Mouse (Mus musculus) erythroblast, embryonic 14.5 days (primary cell): ENCODE results near the gene Zscan20. TPM values are rescaled to one million over a fixed set of nuclear protein-coding genes. Genes with fewer than 3 reads are reported as not detected.
"Not testable (repeated sequence)": the region's sequence is repeated elsewhere in the genome, so short reads cannot be mapped to it uniquely, and the experiment has no call there.

Source experiments
- H3K27me3 ChIP-seq: 2 replicates; pipeline ENCODE4 v1.6.1; 2012; ENCODE audit warnings: inconsistent platforms; ENCODE audit not compliant: control insufficient read depth
- H3K36me3 ChIP-seq: 2 replicates; pipeline ENCODE4 v1.6.1; 2012; ENCODE audit warnings: mild to moderate bottlenecking, inconsistent platforms; ENCODE audit not compliant: control insufficient read depth
- H3K4me1 ChIP-seq: 2 replicates; pipeline ENCODE4 v1.6.1; 2012; ENCODE audit warnings: inconsistent platforms; ENCODE audit not compliant: control insufficient read depth
- H3K4me3 ChIP-seq: replicated peaks from 2 replicates; pipeline ENCODE3; 2012; ENCODE audit warnings: moderate library complexity, mild to moderate bottlenecking, inconsistent platforms
- H3K9me3 ChIP-seq: 2 replicates; pipeline ENCODE4 v1.6.1; 2012; ENCODE audit warnings: low read length, inconsistent platforms, mixed read lengths; ENCODE audit not compliant: control insufficient read depth
- GATA1 ChIP-seq: IDR thresholded peaks from 2 replicates; pipeline ENCODE4 v1.6.1; 2012; ENCODE audit warnings: low read length, inconsistent platforms, mixed read lengths
- TAL1 ChIP-seq: IDR thresholded peaks from 3 replicates; pipeline ENCODE4 v1.6.1; 2012; ENCODE audit warnings: low read length, inconsistent platforms, mixed read lengths
- polyA plus RNA-seq: library from polyadenylated mRNA; stranded (reverse); fragments of >175 nt; gene quantifications from 2 replicates; pipeline ENCODE4 v1.2.3, GENCODE M21; 2012

Zscan20 gene
- polyA plus RNA-seq, 1 experiment = 0.06 TPM

GRCm38 (mm10) chr4:128617363-128618120 is 7.6 kb upstream of the Zscan20 start:
- H3K4me3 ChIP-seq = no peak overlapping the region
- peaks cover 9% of the 10 kb centered on the region for H3K4me1 ChIP-seq
- H3K36me3 ChIP-seq = no peaks in the 10 kb centered on the region
- H3K27me3 ChIP-seq = peaks cover 42% of the 10 kb centered on the region
- TF ChIP-seq TAL1 = no peak
- TF ChIP-seq GATA1 = no peak
- H3K9me3 ChIP-seq = no peaks in the 10 kb centered on the region

- Histone ChIP-seq H3K36me3 (no peaks in the 10 kb centered on the region), H3K27me3 (peaks cover 42% of the 10 kb centered on the region), H3K9me3 (no peaks in the 10 kb centered on the region), H3K4me1 (peaks cover 12% of the 10 kb centered on the region), H3K4me3 (no peak overlapping the region)
- TF ChIP-seq GATA1 = no peak
- no peak for TF ChIP-seq TAL1
Measured at GRCm38 (mm10) chr4:128615761-128616160, 5.9 kb upstream of the Zscan20 start.

GRCm38 (mm10) chr4:128613326-128613725 is 3.4 kb upstream of the Zscan20 start:
- Histone ChIP-seq H3K27me3 (peaks cover 30% of the 10 kb centered on the region), H3K4me1 (peaks cover 30% of the 10 kb centered on the region), H3K9me3 (no peaks in the 10 kb centered on the region), H3K4me3 (no peak overlapping the region), H3K36me3 (no peaks in the 10 kb centered on the region)
- no peak for TF ChIP-seq TAL1
- TF ChIP-seq GATA1 = no peak

GRCm38 (mm10) chr4:128611726-128612125 is 1.8 kb upstream of the Zscan20 start:
- Histone ChIP-seq H3K4me1 (peaks cover 32% of the 10 kb centered on the region), H3K27me3 (peaks cover 14% of the 10 kb centered on the region)
- H3K9me3 ChIP-seq, H3K36me3 ChIP-seq, H3K4me3 ChIP-seq: not testable (repeated sequence)

- no peak for TF ChIP-seq GATA1
- Histone ChIP-seq H3K4me3 (peak overlapping the region; percentile 81), H3K27me3 (peaks cover 4% of the 10 kb centered on the region), H3K4me1 (peaks cover 35% of the 10 kb centered on the region), H3K36me3 (no peaks in the 10 kb centered on the region), H3K9me3 (no peaks in the 10 kb centered on the region)
Measured at GRCm38 (mm10) chr4:128610706-128611105, 808 bp upstream of the Zscan20 start.

- Histone ChIP-seq H3K4me1 (peaks cover 35% of the 10 kb centered on the region), H3K9me3 (no peaks in the 10 kb centered on the region), H3K4me3 (peak overlapping the region; percentile 81), H3K27me3 (no peaks in the 10 kb centered on the region), H3K36me3 (peaks cover 2% of the 10 kb centered on the region)
- TF ChIP-seq GATA1 (no peak), TAL1 (no peak)
Measured at GRCm38 (mm10) chr4:128609276-128609924, 498 bp downstream of the Zscan20 start.

- TF ChIP-seq GATA1 (no peak), TAL1 (no peak)
Measured at GRCm38 (mm10) chr4:128607661-128608060, 2.2 kb downstream of the Zscan20 start.

GRCm38 (mm10) chr4:128606586-128606985 is 3.3 kb downstream of the Zscan20 start:
- no peaks in the 10 kb centered on the region for H3K9me3 ChIP-seq
- TF ChIP-seq GATA1 = no peak
- no peak for TF ChIP-seq TAL1
- peaks cover 33% of the 10 kb centered on the region for H3K4me1 ChIP-seq
- H3K36me3 ChIP-seq = peaks cover 19% of the 10 kb centered on the region
- H3K27me3 ChIP-seq = no peaks in the 10 kb centered on the region
- no peak overlapping the region for H3K4me3 ChIP-seq

More at GRCm38 (mm10) chr4:128607661-128608060, 2.2 kb downstream of the Zscan20 start:
- Histone ChIP-seq H3K27me3 (no peaks in the 10 kb centered on the region), H3K9me3 (no peaks in the 10 kb centered on the region), H3K4me3 (no peak overlapping the region), H3K36me3 (peaks cover 17% of the 10 kb centered on the region), H3K4me1 (peaks cover 35% of the 10 kb centered on the region)

- Histone ChIP-seq H3K4me3 (no peak overlapping the region), H3K9me3 (no peaks in the 10 kb centered on the region), H3K27me3 (no peaks in the 10 kb centered on the region), H3K4me1 (peaks cover 6% of the 10 kb centered on the region), H3K36me3 (peaks cover 3% of the 10 kb centered on the region; the same call in 1 of the 2 replicates)
- TF ChIP-seq TAL1 = no peak
- TF ChIP-seq GATA1 = no peak
Measured at GRCm38 (mm10) chr4:128597801-128598560, 11.9 kb downstream of the Zscan20 start.
